Mouse (Mus musculus) liver, embryonic 11.5 days (tissue): ENCODE data around the gene Matn1. TPM values are rescaled to one million over a fixed set of nuclear protein-coding genes. Genes with fewer than 3 reads are reported as not detected.

ENCODE experiments used
- ATAC-seq: fragments of 200-750 bp; cut with Nextera tagmentation; replicated peaks from 2 replicates; pipeline ENCODE4 v1.8.0; 2017; ENCODE audit warnings: moderate number of reproducible peaks, mild to moderate bottlenecking, moderate TSS enrichment, moderate library complexity; ENCODE audit not compliant: low FRiP score
- DNase-seq: peaks from one replicate; pipeline ENCODE4 v3.0.0-alpha.2; 2017; ENCODE audit warnings: low spot score
- H3K27ac ChIP-seq: fragments of 300-500 bp; sonication (generic); 2 replicates; pipeline ENCODE4 v1.5.1; 2014; ENCODE audit warnings: mild to moderate bottlenecking, low read depth, low read length, control low read depth
- H3K27me3 ChIP-seq: fragments of 300-500 bp; sonication (generic); replicated peaks from 2 replicates; pipeline ENCODE4 v1.6.1; 2014; ENCODE audit warnings: low read length, mixed read lengths; ENCODE audit not compliant: control insufficient read depth, insufficient read depth
- H3K36me3 ChIP-seq: fragments of 300-500 bp; sonication (generic); 2 replicates; pipeline ENCODE4 v1.6.1; 2014; ENCODE audit warnings: mild to moderate bottlenecking, low read length, moderate library complexity, mixed read lengths; ENCODE audit not compliant: control insufficient read depth, insufficient read depth
- H3K4me1 ChIP-seq: fragments of 300-500 bp; sonication (generic); replicated peaks from 2 replicates; pipeline ENCODE4 v1.6.1; 2014; ENCODE audit warnings: low read length, mixed read lengths; ENCODE audit not compliant: control insufficient read depth, insufficient read depth
- H3K4me2 ChIP-seq: fragments of 300-500 bp; sonication (generic); 2 replicates; pipeline ENCODE4 v1.6.1; 2014; ENCODE audit warnings: mild to moderate bottlenecking, control low read depth, moderate library complexity
- H3K4me3 ChIP-seq: fragments of 300-500 bp; sonication (generic); 2 replicates; pipeline ENCODE4 v1.5.1; 2014; ENCODE audit warnings: low read depth, low read length, control low read depth
- H3K9ac ChIP-seq: fragments of 300-500 bp; sonication (generic); 2 replicates; pipeline ENCODE4 v1.6.1; 2014; ENCODE audit warnings: low read depth, low read length, control low read depth
- H3K9me3 ChIP-seq: fragments of 300-500 bp; sonication (generic); 2 replicates; pipeline ENCODE4 v1.6.1; 2016; ENCODE audit warnings: low read length, inconsistent platforms, mixed read lengths; ENCODE audit not compliant: control insufficient read depth
- WGBS: fragments of 180-500 bp; shearing (Covaris S2); extraction: QIAGEN DNeasy Blood & Tissue Kit; methylation state at CpG from one replicate; pipeline ENCODE4 v1.1.7; 2014; 5-methylcytosine and 5-hydroxymethylcytosine counted together
- polyA plus RNA-seq: library from polyadenylated mRNA; unstranded; fragments of >200 nt; fragmentation: Nextera tagmentation; extraction: Ambion mirVana; gene quantifications from 2 replicates; pipeline ENCODE4 v1.2.1, GENCODE M21; 2014

Matn1 gene
- polyA plus RNA-seq, result 0.29 and 0.32 TPM in 2 replicates

- H3K27me3 ChIP-seq, result 0 out of 2 replicates have a peak, but pooled peaks cover 4% of the 10 kb centered on the region
- WGBS, result 12% methylated on average over 6 of the region's 6 CpGs
- DNase-seq, result no peak
- H3K36me3 ChIP-seq, result no peaks in the 10 kb centered on the region
- no peak within 1 kb of the TSS for H3K4me3 ChIP-seq
- H3K9me3 ChIP-seq, result no peaks in the 10 kb centered on the region
- no peak within 1 kb of the TSS for H3K4me2 ChIP-seq
- ATAC-seq, result no peak
- H3K9ac ChIP-seq, result no peak within 1 kb of the TSS
- peaks cover 5% of the 10 kb centered on the region; the same call in 1 of the 2 replicates for H3K4me1 ChIP-seq
- H3K27ac ChIP-seq, result no peak within 1 kb of the TSS
Observed at GRCm38 (mm10) chr4:130944112-130944511, at the start of gene Matn1. Gene Matn1 (plus strand): TSS chr4:130944385.

GRCm38 (mm10) chr4:130895701-130896100 is 48.5 kb upstream of the Matn1 start:
- WGBS, result 84% methylated on average over 6 of the region's 6 CpGs

GRCm38 (mm10) chr4:130896372-130896771 is 47.8 kb upstream of the Matn1 start:
- H3K4me2 ChIP-seq, result no peak overlapping the region
- H3K27ac ChIP-seq, result no peak overlapping the region
- WGBS, result 39% methylated on average over 2 of the region's 2 CpGs
- H3K9me3 ChIP-seq, result no peaks in the 10 kb centered on the region
- no peaks in the 10 kb centered on the region for H3K27me3 ChIP-seq
- H3K9ac ChIP-seq, result no peak overlapping the region
- no peak for DNase-seq
- H3K36me3 ChIP-seq, result no peaks in the 10 kb centered on the region; the same call in 1 of the 2 replicates
- H3K4me3 ChIP-seq, result no peak overlapping the region
- peaks cover 7% of the 10 kb centered on the region for H3K4me1 ChIP-seq
- no peak for ATAC-seq

More at GRCm38 (mm10) chr4:130895701-130896100, 48.5 kb upstream of the Matn1 start:
- H3K4me2 ChIP-seq, result no peak overlapping the region
- no peak overlapping the region for H3K27ac ChIP-seq
- no peaks in the 10 kb centered on the region for H3K9me3 ChIP-seq
- ATAC-seq, result no peak
- no peak overlapping the region for H3K9ac ChIP-seq
- DNase-seq, result no peak
- no peaks in the 10 kb centered on the region for H3K27me3 ChIP-seq
- peaks cover 2% of the 10 kb centered on the region; the same call in 1 of the 2 replicates for H3K4me1 ChIP-seq
- H3K36me3 ChIP-seq, result no peaks in the 10 kb centered on the region; the same call in 1 of the 2 replicates
- H3K4me3 ChIP-seq, result no peak overlapping the region

- DNase-seq (no peak), ATAC-seq (no peak)
- WGBS, result 79% methylated on average over 2 of the region's 3 CpGs
- Histone ChIP-seq H3K4me1 (peaks cover 34% of the 10 kb centered on the region), H3K9ac (no peak overlapping the region), H3K27ac (no peak overlapping the region), H3K27me3 (no peaks in the 10 kb centered on the region), H3K9me3 (no peaks in the 10 kb centered on the region), H3K4me3 (no peak overlapping the region), H3K4me2 (no peak overlapping the region), H3K36me3 (no peaks in the 10 kb centered on the region; the same call in 1 of the 2 replicates)
Observed at GRCm38 (mm10) chr4:130899383-130899781, 44.8 kb upstream of the Matn1 start.

- WGBS, result 65% methylated on average over 6 of the region's 6 CpGs
- no peaks in the 10 kb centered on the region for H3K27me3 ChIP-seq
- no peak overlapping the region for H3K9ac ChIP-seq
- H3K4me2 ChIP-seq, result no peak overlapping the region
- no peak overlapping the region for H3K27ac ChIP-seq
- H3K4me3 ChIP-seq, result no peak overlapping the region
- ATAC-seq (no peak), DNase-seq (no peak)
- H3K4me1 ChIP-seq, result peaks cover 38% of the 10 kb centered on the region
- no peaks in the 10 kb centered on the region; the same call in 1 of the 2 replicates for H3K36me3 ChIP-seq
- H3K9me3 ChIP-seq, result no peaks in the 10 kb centered on the region
Observed at GRCm38 (mm10) chr4:130899782-130900427, 44.3 kb upstream of the Matn1 start.

GRCm38 (mm10) chr4:130900746-130901145 is 43.4 kb upstream of the Matn1 start:
- Histone ChIP-seq H3K4me1 (peaks cover 43% of the 10 kb centered on the region), H3K36me3 (no peaks in the 10 kb centered on the region; the same call in 1 of the 2 replicates), H3K9ac (no peak overlapping the region), H3K27me3 (no peaks in the 10 kb centered on the region), H3K4me3 (no peak overlapping the region), H3K9me3 (no peaks in the 10 kb centered on the region), H3K27ac (no peak overlapping the region), H3K4me2 (no peak overlapping the region)
- DNase-seq (no peak), ATAC-seq (no peak)
- WGBS, result 66% methylated on average over 7 of the region's 7 CpGs

GRCm38 (mm10) chr4:130902289-130902781 is 41.9 kb upstream of the Matn1 start:
- ATAC-seq (peak; percentile 59), DNase-seq (peak; percentile 59)
- Histone ChIP-seq H3K27ac (peak overlapping the region; percentile 80), H3K9me3 (no peaks in the 10 kb centered on the region), H3K9ac (peak overlapping the region; percentile 37; the same call in 1 of the 2 replicates), H3K36me3 (no peaks in the 10 kb centered on the region), H3K27me3 (no peaks in the 10 kb centered on the region), H3K4me3 (no peak overlapping the region), H3K4me2 (peak overlapping the region; percentile 41), H3K4me1 (peaks cover 43% of the 10 kb centered on the region)
- WGBS, result 18% methylated on average over 8 of the region's 8 CpGs

GRCm38 (mm10) chr4:130905025-130905424 is 39.2 kb upstream of the Matn1 start:
- 47% methylated on average over 7 of the region's 7 CpGs for WGBS
- no peak overlapping the region for H3K27ac ChIP-seq
- 0 out of 2 replicates have a peak, but pooled peaks have one; percentile 20 for ATAC-seq
- peaks cover 59% of the 10 kb centered on the region for H3K4me1 ChIP-seq
- H3K36me3 ChIP-seq, result no peaks in the 10 kb centered on the region
- H3K9me3 ChIP-seq, result no peaks in the 10 kb centered on the region
- no peaks in the 10 kb centered on the region for H3K27me3 ChIP-seq
- H3K4me2 ChIP-seq, result no peak overlapping the region
- H3K4me3 ChIP-seq, result no peak overlapping the region
- DNase-seq, result no peak
- no peak overlapping the region for H3K9ac ChIP-seq

- Histone ChIP-seq H3K9me3 (no peaks in the 10 kb centered on the region), H3K4me1 (peaks cover 65% of the 10 kb centered on the region), H3K36me3 (no peaks in the 10 kb centered on the region), H3K4me2 (no peak overlapping the region), H3K9ac (no peak overlapping the region), H3K4me3 (no peak overlapping the region), H3K27me3 (no peaks in the 10 kb centered on the region), H3K27ac (no peak overlapping the region)
- DNase-seq (no peak), ATAC-seq (no peak)
- 70% methylated on average over 6 of the region's 6 CpGs for WGBS
Observed at GRCm38 (mm10) chr4:130905882-130906281, 38.3 kb upstream of the Matn1 start.
